Mouse (Mus musculus) embryonic fibroblast, embryonic 13.5 days (primary cell): ENCODE measurements around the gene Kpnb1.

ENCODE experiments used
- CTCF ChIP-seq: IDR thresholded peaks from 2 replicates; pipeline ENCODE4 v1.5.1; 2011; ENCODE audit warnings: mild to moderate bottlenecking, control low read depth, low read length, moderate library complexity, borderline replicate concordance; ENCODE audit not compliant: insufficient read depth
- POLR2A ChIP-seq: IDR thresholded peaks from 2 replicates; pipeline ENCODE4 v1.6.1; 2011; ENCODE audit warnings: low read depth, mild to moderate bottlenecking, control low read depth, low read length, moderate library complexity

- no peak for TF ChIP-seq CTCF
- peak; percentile 52; the same call in 1 of the 2 replicates for TF ChIP-seq POLR2A
Observed at GRCm38 (mm10) chr11:97126645-97127468, 60.8 kb downstream of the Kpnb1 start.
